Mouse (Mus musculus): ENCODE measurements around the gene Ptk7. TPM values are rescaled to one million over a fixed set of nuclear protein-coding genes. Genes with fewer than 3 reads are reported as not detected.

Gene Ptk7
- polyA plus RNA-seq, 1 experiment: 3.9 TPM

GRCm38 (mm10) chr17:46619683-46620357 is 9.5 kb downstream of the Ptk7 start:
- no peak overlapping the region for H3K27ac ChIP-seq (ENCODE audit: control insufficient read depth, insufficient read depth, low read depth, low read length, poor library complexity)
- peaks cover 4% of the 10 kb centered on the region for H3K4me1 ChIP-seq (ENCODE audit: control insufficient read depth, insufficient read depth, low read length)
- H3K4me3 ChIP-seq (replicated peaks; ENCODE audit: control insufficient read depth, low read depth, low read length): no peak overlapping the region
- WGBS: 85% methylated on average over 16 of the region's 16 CpGs
- TF ChIP-seq CTCF (IDR thresholded peaks at IDR 0.05; ENCODE audit: control insufficient read depth, insufficient read depth, low read length) (no peak), POLR2A (IDR thresholded peaks at IDR 0.05; ENCODE audit: borderline replicate concordance, control insufficient read depth, low read depth, low read length) (no peak)

GRCm38 (mm10) chr17:46618769-46619682 is 10.3 kb downstream of the Ptk7 start:
- TF ChIP-seq POLR2A (IDR thresholded peaks at IDR 0.05; ENCODE audit: borderline replicate concordance, control insufficient read depth, low read depth, low read length): no peak
- TF ChIP-seq CTCF (IDR thresholded peaks at IDR 0.05; ENCODE audit: control insufficient read depth, insufficient read depth, low read length): no peak
- WGBS: 71% methylated on average over 27 of the region's 27 CpGs
- H3K27ac ChIP-seq (ENCODE audit: control insufficient read depth, insufficient read depth, low read depth, low read length, poor library complexity): no peak overlapping the region
- no peak overlapping the region for H3K4me3 ChIP-seq (replicated peaks; ENCODE audit: control insufficient read depth, low read depth, low read length)
- peaks cover 4% of the 10 kb centered on the region for H3K4me1 ChIP-seq (ENCODE audit: control insufficient read depth, insufficient read depth, low read length)

GRCm38 (mm10) chr17:46618394-46618768 is 10.9 kb downstream of the Ptk7 start:
- peaks cover 4% of the 10 kb centered on the region for H3K4me1 ChIP-seq (ENCODE audit: control insufficient read depth, insufficient read depth, low read length)
- 51% methylated on average over 6 of the region's 6 CpGs for WGBS
- no peak overlapping the region for H3K4me3 ChIP-seq (replicated peaks; ENCODE audit: control insufficient read depth, low read depth, low read length)
- no peak for TF ChIP-seq POLR2A (IDR thresholded peaks at IDR 0.05; ENCODE audit: borderline replicate concordance, control insufficient read depth, low read depth, low read length)
- TF ChIP-seq CTCF (IDR thresholded peaks at IDR 0.05; ENCODE audit: control insufficient read depth, insufficient read depth, low read length): no peak
- no peak overlapping the region for H3K27ac ChIP-seq (ENCODE audit: control insufficient read depth, insufficient read depth, low read depth, low read length, poor library complexity)

- no peak overlapping the region for H3K4me3 ChIP-seq (replicated peaks; ENCODE audit: control insufficient read depth, low read depth, low read length)
- WGBS: 78% methylated on average over 12 of the region's 12 CpGs
- H3K4me1 ChIP-seq (ENCODE audit: control insufficient read depth, insufficient read depth, low read length): peaks cover 4% of the 10 kb centered on the region
- TF ChIP-seq POLR2A (IDR thresholded peaks at IDR 0.05; ENCODE audit: borderline replicate concordance, control insufficient read depth, low read depth, low read length): no peak
- no peak for TF ChIP-seq CTCF (IDR thresholded peaks at IDR 0.05; ENCODE audit: control insufficient read depth, insufficient read depth, low read length)
- no peak overlapping the region for H3K27ac ChIP-seq (ENCODE audit: control insufficient read depth, insufficient read depth, low read depth, low read length, poor library complexity)
Observed at GRCm38 (mm10) chr17:46617799-46618198, 11.5 kb downstream of the Ptk7 start.

GRCm38 (mm10) chr17:46613229-46613628 is 16.1 kb downstream of the Ptk7 start:
- WGBS: 71% methylated on average over 3 of the region's 3 CpGs
- no peak overlapping the region for H3K4me3 ChIP-seq (replicated peaks; ENCODE audit: control insufficient read depth, low read depth, low read length)
- TF ChIP-seq POLR2A (IDR thresholded peaks at IDR 0.05; ENCODE audit: borderline replicate concordance, control insufficient read depth, low read depth, low read length) (no peak), CTCF (IDR thresholded peaks at IDR 0.05; ENCODE audit: control insufficient read depth, insufficient read depth, low read length) (no peak)
- no peaks in the 10 kb centered on the region; the same call in 1 of the 2 replicates for H3K4me1 ChIP-seq (ENCODE audit: control insufficient read depth, insufficient read depth, low read length)
- no peak overlapping the region for H3K27ac ChIP-seq (ENCODE audit: control insufficient read depth, insufficient read depth, low read depth, low read length, poor library complexity)

GRCm38 (mm10) chr17:46612820-46613219 is 16.5 kb downstream of the Ptk7 start:
- Histone ChIP-seq H3K4me3 (replicated peaks; ENCODE audit: control insufficient read depth, low read depth, low read length) (no peak overlapping the region), H3K27ac (ENCODE audit: control insufficient read depth, insufficient read depth, low read depth, low read length, poor library complexity) (no peak overlapping the region), H3K4me1 (ENCODE audit: control insufficient read depth, insufficient read depth, low read length) (no peaks in the 10 kb centered on the region; the same call in 1 of the 2 replicates)
- 49% methylated on average over 4 of the region's 4 CpGs for WGBS
- TF ChIP-seq POLR2A (IDR thresholded peaks at IDR 0.05; ENCODE audit: borderline replicate concordance, control insufficient read depth, low read depth, low read length) (no peak), CTCF (IDR thresholded peaks at IDR 0.05; ENCODE audit: control insufficient read depth, insufficient read depth, low read length) (no peak)

- 52% methylated on average over 2 of the region's 2 CpGs for WGBS
- Histone ChIP-seq H3K4me3 (replicated peaks; ENCODE audit: control insufficient read depth, low read depth, low read length) (no peak overlapping the region), H3K27ac (ENCODE audit: control insufficient read depth, insufficient read depth, low read depth, low read length, poor library complexity) (no peak overlapping the region), H3K4me1 (ENCODE audit: control insufficient read depth, insufficient read depth, low read length) (no peaks in the 10 kb centered on the region; the same call in 1 of the 2 replicates)
- no peak for TF ChIP-seq POLR2A (IDR thresholded peaks at IDR 0.05; ENCODE audit: borderline replicate concordance, control insufficient read depth, low read depth, low read length)
- no peak for TF ChIP-seq CTCF (IDR thresholded peaks at IDR 0.05; ENCODE audit: control insufficient read depth, insufficient read depth, low read length)
Observed at GRCm38 (mm10) chr17:46612189-46612588, 17.1 kb downstream of the Ptk7 start.

- Histone ChIP-seq H3K27ac (ENCODE audit: control insufficient read depth, insufficient read depth, low read depth, low read length, poor library complexity) (no peak overlapping the region), H3K4me3 (replicated peaks; ENCODE audit: control insufficient read depth, low read depth, low read length) (no peak overlapping the region), H3K4me1 (ENCODE audit: control insufficient read depth, insufficient read depth, low read length) (no peaks in the 10 kb centered on the region; the same call in 1 of the 2 replicates)
- TF ChIP-seq CTCF (IDR thresholded peaks at IDR 0.05; ENCODE audit: control insufficient read depth, insufficient read depth, low read length): no peak
- no peak for TF ChIP-seq POLR2A (IDR thresholded peaks at IDR 0.05; ENCODE audit: borderline replicate concordance, control insufficient read depth, low read depth, low read length)
- WGBS: 87% methylated on average over 6 of the region's 6 CpGs
Observed at GRCm38 (mm10) chr17:46611316-46611715, 18.0 kb downstream of the Ptk7 start.
